Mouse (Mus musculus) midbrain, postnatal 0 days (tissue): ENCODE results near the gene Prps1l3. TPM values are rescaled to one million over a fixed set of nuclear protein-coding genes. Genes with fewer than 3 reads are reported as not detected.
A peak's percentile ranks its signal among the peaks of the same experiment; 100 is the strongest.

Experiments used
- ATAC-seq: fragments of 200-750 bp; cut with Nextera tagmentation; 2 replicates; pipeline ENCODE4 v1.8.0; 2017; ENCODE audit warnings: moderate number of reproducible peaks, mild to moderate bottlenecking, moderate TSS enrichment, moderate library complexity; ENCODE audit not compliant: low FRiP score
- DNase-seq: peaks from one replicate; pipeline ENCODE4 v3.0.0-alpha.2; 2015; ENCODE audit warnings: low spot score
- H3K27ac ChIP-seq: fragments of 300-500 bp; sonication (generic); 2 replicates; pipeline ENCODE4 v1.5.1; 2014; ENCODE audit warnings: low read depth, mild to moderate bottlenecking, low read length, mixed read lengths
- H3K27me3 ChIP-seq: fragments of 300-500 bp; sonication (generic); 2 replicates; pipeline ENCODE4 v1.6.1; 2014; ENCODE audit warnings: low read length, control low read depth, mixed read lengths; ENCODE audit not compliant: insufficient read depth
- H3K36me3 ChIP-seq: fragments of 300-500 bp; sonication (generic); 2 replicates; pipeline ENCODE4 v1.6.1; 2014; ENCODE audit warnings: low read length, control low read depth, mixed read lengths; ENCODE audit not compliant: insufficient read depth
- H3K4me1 ChIP-seq: fragments of 300-500 bp; sonication (generic); 2 replicates; pipeline ENCODE4 v1.6.1; 2014; ENCODE audit warnings: mild to moderate bottlenecking, control low read depth, antibody characterized with exemption, low read length, mixed read lengths; ENCODE audit not compliant: insufficient read depth
- H3K4me2 ChIP-seq: fragments of 300-500 bp; sonication (generic); 2 replicates; pipeline ENCODE4 v1.6.1; 2014; ENCODE audit warnings: low read depth, mild to moderate bottlenecking, low read length, mixed read lengths; ENCODE audit not compliant: poor library complexity, severe bottlenecking
- H3K4me3 ChIP-seq: fragments of 300-500 bp; sonication (generic); 2 replicates; pipeline ENCODE4 v1.5.1; 2014; ENCODE audit warnings: low read depth, mild to moderate bottlenecking, low read length, moderate library complexity
- H3K9ac ChIP-seq: fragments of 300-500 bp; sonication (generic); replicated peaks from 2 replicates; pipeline ENCODE4 v1.6.1; 2014; ENCODE audit warnings: mild to moderate bottlenecking, low read length, moderate library complexity, mixed read lengths; ENCODE audit not compliant: poor library complexity, severe bottlenecking
- H3K9me3 ChIP-seq: fragments of 300-500 bp; sonication (generic); 2 replicates; pipeline ENCODE4 v1.6.1; 2016; ENCODE audit warnings: low read length, control low read depth
- CTCF ChIP-seq: IDR thresholded peaks from 2 replicates; pipeline ENCODE4 v1.5.1; 2016; ENCODE audit warnings: antibody characterized with exemption, mild to moderate bottlenecking
- WGBS: fragments of 180-500 bp; shearing (Covaris S2); extraction: QIAGEN DNeasy Blood & Tissue Kit; methylation state at CpG from one replicate; pipeline ENCODE4 v1.1.7; 2014; 5-methylcytosine and 5-hydroxymethylcytosine counted together
- polyA plus RNA-seq: library from polyadenylated mRNA; unstranded; fragments of >200 nt; fragmentation: Nextera tagmentation; extraction: Ambion mirVana; gene quantifications from 2 replicates; pipeline ENCODE4 v1.2.1, GENCODE M21; 2015
- total RNA-seq: library from RNA; depleted of rRNA; stranded (reverse); fragments of >200 nt; gene quantifications from 2 replicates; pipeline ENCODE4 v1.2.3, GENCODE M21; 2014; rRNA removed

The Prps1l3 gene
- 17.3 and 20.3 TPM in 2 replicates for total RNA-seq
- 13.7 TPM in 2 replicates for polyA plus RNA-seq

DNA sequence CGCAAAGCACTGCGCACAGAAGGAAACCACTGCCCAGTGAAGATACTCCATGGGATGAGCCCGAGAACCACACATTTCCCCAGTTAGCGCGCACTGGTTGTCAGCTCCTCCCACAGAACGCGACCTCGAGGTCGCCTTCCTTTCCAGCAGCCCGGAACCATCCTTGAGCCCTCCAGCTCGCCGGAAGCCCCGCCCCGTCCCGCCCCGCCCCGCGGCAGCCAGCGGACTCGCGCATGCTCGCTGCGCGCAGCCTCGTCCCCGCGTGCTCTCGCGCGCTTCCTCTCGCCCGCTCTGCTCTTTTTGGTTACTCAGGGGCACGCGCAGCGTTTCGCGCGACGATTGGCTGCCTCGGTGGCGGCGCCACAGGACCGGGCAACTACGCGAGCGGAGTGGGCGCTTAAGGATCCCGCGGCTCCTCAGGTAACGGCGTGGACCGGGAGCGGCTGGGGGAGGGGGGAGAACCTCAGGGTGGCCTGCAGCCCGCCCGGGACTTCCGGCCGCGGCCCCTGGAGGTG lies at the start of gene Prps1l3, which contains the start of gene Mipol1:
Gene Prps1l3, plus strand, starts transcription at position 221 of the 515 bp plus-strand sequence.
Gene Mipol1, plus strand, starts transcription at position 236 of the 515 bp plus-strand sequence.
- Histone ChIP-seq H3K27ac (peak within 1 kb of the TSS; percentile 75), H3K9ac (peak within 1 kb of the TSS; percentile 81), H3K36me3 (no peaks in the 10 kb centered on the region), H3K4me1 (no peaks in the 10 kb centered on the region), H3K9me3 (no peaks in the 10 kb centered on the region), H3K4me2 (peak within 1 kb of the TSS; percentile 75), H3K4me3 (peak within 1 kb of the TSS; percentile 75), H3K27me3 (no peaks in the 10 kb centered on the region)
- TF ChIP-seq CTCF = peak; percentile 15; the same call in 1 of the 2 replicates
- DNase-seq = peak; percentile 94
- peak; percentile 96 for ATAC-seq
- 2% methylated on average over 52 of the region's 58 CpGs for WGBS

DNA sequence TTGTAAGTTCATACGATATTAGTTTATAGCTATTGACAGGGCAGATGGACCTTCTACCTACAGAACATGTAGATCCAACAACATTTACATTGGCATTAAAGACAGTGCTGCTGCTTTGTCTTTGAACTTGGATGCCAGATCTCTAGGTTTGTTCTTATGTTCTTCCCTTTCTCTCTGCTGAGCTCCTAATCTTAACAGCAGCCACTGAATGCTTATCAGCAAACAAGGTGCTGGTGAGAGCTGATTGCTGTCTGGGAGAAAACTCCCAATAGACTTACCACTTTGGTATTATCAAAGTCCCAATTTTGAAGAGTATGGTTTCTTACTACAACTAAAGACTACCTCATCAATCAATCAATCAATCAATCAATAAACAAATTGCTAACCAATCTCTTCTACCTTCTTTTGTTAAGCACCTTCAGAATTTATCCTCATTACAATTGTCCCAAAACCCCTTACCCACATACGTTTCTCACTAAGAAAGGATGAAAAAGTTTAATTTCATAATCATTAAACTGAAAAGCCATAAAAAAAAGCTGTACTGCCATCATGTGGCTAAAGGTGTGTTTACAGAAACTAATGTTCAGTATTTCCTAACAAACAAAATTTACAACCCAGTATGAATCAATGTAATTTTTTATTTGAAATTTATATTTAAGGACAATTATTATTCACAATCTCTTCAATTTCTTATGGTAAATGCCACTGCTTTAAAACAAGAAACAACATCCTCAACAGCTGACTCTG lies 45.6 kb upstream of the Prps1l3 start:
- Histone ChIP-seq H3K4me3 (no peak overlapping the region), H3K36me3 (no peaks in the 10 kb centered on the region), H3K4me2 (no peak overlapping the region), H3K9ac (no peak overlapping the region), H3K27me3 (no peaks in the 10 kb centered on the region), H3K4me1 (no peaks in the 10 kb centered on the region), H3K27ac (no peak overlapping the region), H3K9me3 (no peaks in the 10 kb centered on the region)
- TF ChIP-seq CTCF = peak; percentile 71
- peak; percentile 24 for DNase-seq
- WGBS = 53% methylated on average over 2 of the region's 2 CpGs
- no peak for ATAC-seq

DNA sequence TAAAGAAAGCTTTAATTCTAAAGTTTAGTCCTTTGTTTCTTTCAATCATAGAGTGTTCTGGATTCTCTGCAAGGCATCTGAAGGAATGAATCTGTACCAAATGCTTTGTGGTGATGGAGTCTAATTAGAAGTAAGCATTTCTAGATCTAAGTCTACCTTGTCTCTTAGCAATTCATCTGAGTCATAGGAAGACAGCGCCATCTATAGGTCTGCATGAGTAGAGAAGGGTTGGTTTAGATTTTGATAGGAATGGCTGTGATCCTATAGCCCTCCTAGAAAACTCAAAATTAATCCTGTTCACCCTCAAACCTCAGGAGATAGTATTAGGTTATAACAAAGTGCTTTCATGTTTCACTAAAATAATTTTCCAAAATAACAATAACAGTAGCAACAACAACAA lies 44.7 kb upstream of the Prps1l3 start:
- 0% methylated on average over 1 of the region's 1 CpGs for WGBS
- DNase-seq (no peak), ATAC-seq (no peak)
- Histone ChIP-seq H3K9me3 (no peaks in the 10 kb centered on the region), H3K4me2 (no peak overlapping the region), H3K27ac (no peak overlapping the region), H3K9ac (no peak overlapping the region), H3K4me3 (no peak overlapping the region), H3K36me3 (no peaks in the 10 kb centered on the region), H3K27me3 (no peaks in the 10 kb centered on the region), H3K4me1 (no peaks in the 10 kb centered on the region)
- TF ChIP-seq CTCF = peak; percentile 72

DNA sequence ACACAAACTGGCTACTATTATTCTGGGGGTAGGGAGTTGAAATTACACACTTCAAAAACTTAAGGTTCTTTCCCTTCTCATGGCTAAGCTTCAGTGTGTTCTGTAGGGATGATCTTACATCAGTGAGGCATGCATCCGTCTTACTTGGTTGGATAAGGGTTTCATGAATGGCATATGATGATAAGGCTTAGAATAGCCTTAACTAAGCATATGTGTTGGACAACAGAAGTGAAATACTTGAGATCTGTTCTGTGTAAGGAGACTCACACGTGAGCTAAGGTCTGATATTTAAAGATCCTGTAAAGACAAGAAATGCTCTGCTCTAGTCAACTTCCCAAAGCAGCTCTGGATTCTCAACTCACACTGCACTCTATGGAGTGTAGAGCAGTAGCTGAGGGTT lies 44.1 kb upstream of the Prps1l3 start:
- Histone ChIP-seq H3K27ac (no peak overlapping the region), H3K9me3 (no peaks in the 10 kb centered on the region), H3K4me3 (no peak overlapping the region), H3K9ac (no peak overlapping the region), H3K27me3 (no peaks in the 10 kb centered on the region), H3K4me1 (no peaks in the 10 kb centered on the region), H3K4me2 (no peak overlapping the region), H3K36me3 (no peaks in the 10 kb centered on the region)
- 79% methylated on average over 2 of the region's 2 CpGs for WGBS
- TF ChIP-seq CTCF = no peak
- ATAC-seq = no peak
- DNase-seq = no peak

DNA sequence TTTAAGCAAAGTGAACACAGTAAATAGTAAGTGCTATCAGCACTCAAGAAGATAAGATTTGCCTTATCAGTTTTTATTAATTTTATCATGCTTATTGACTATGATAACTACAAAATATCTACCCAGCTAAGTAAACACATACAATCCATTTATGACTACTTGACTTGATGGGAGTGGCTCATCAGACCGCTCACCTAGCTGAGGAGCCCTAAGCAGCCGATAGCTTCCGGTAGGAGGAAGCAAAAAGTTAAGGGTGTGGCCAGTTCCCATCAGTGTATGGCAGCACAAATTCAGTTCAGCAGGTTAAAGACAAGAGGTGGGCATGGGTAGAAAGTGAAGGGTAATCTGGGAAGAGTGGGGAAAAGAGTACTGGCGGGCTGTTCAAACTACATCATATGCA lies 43.2 kb upstream of the Prps1l3 start:
- no peaks in the 10 kb centered on the region for H3K9me3 ChIP-seq
- H3K27ac ChIP-seq = no peak overlapping the region
- H3K4me1 ChIP-seq = no peaks in the 10 kb centered on the region
- no peak for TF ChIP-seq CTCF
- no peaks in the 10 kb centered on the region for H3K27me3 ChIP-seq
- WGBS = 92% methylated on average over 4 of the region's 4 CpGs
- no peaks in the 10 kb centered on the region for H3K36me3 ChIP-seq
- H3K4me3 ChIP-seq = no peak overlapping the region
- ATAC-seq (no peak), DNase-seq (no peak)
- H3K4me2 ChIP-seq = no peak overlapping the region
- no peak overlapping the region for H3K9ac ChIP-seq

DNA sequence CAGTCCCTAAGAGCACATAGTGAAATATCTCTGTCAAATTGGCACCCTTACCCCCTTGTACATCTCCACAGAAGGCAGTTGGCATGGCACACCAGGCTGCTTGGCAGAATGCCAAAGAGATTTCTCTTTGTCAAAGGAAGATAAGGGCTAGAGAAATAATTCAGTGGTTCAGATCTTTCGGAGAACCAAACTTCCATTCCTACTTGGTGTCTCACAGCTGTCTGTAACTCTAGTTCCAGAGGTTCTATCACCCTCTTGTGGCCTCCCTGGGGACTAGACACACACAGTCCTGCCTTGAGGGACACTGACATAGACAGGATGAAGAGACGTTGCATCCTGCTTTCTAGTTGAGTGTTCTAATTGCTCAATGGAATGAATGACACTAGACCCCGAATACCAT lies 35.6 kb upstream of the Prps1l3 start:
- no peak overlapping the region for H3K4me2 ChIP-seq
- DNase-seq (peak; percentile 32), ATAC-seq (no peak)
- TF ChIP-seq CTCF = peak; percentile 47
- no peaks in the 10 kb centered on the region for H3K9me3 ChIP-seq
- H3K4me3 ChIP-seq = no peak overlapping the region
- peaks cover 13% of the 10 kb centered on the region for H3K27me3 ChIP-seq
- H3K4me1 ChIP-seq = 0 out of 2 replicates have a peak, but pooled peaks cover 7% of the 10 kb centered on the region
- H3K36me3 ChIP-seq = no peaks in the 10 kb centered on the region
- WGBS = 39% methylated on average over 3 of the region's 3 CpGs
- no peak overlapping the region for H3K27ac ChIP-seq
- H3K9ac ChIP-seq = no peak overlapping the region
